Mouse (Mus musculus) layer of hippocampus, adult 8-10 months (tissue): ENCODE data around the gene Trub2. TPM values are rescaled to one million over a fixed set of nuclear protein-coding genes. Genes with fewer than 3 reads are reported as not detected.
"Not testable (repeated sequence)": the region's sequence is repeated elsewhere in the genome, so short reads cannot be mapped to it uniquely, and the experiment has no call there.

Source experiments
- DNase-seq, 2 experiments: peaks; one replicate each; pipeline ENCODE4 v3.0.0; 2022; ENCODE audit warnings: low spot score in 2 of 2
- total RNA-seq, 4 experiments: library from RNA; stranded (reverse); gene quantifications; 2 replicates each; pipeline ENCODE4 v1.2.4; 2022

Gene Trub2
- total RNA-seq, 4 experiments from 2014 or later: 39.3 to 53.1 (median 51.4) TPM

DNA sequence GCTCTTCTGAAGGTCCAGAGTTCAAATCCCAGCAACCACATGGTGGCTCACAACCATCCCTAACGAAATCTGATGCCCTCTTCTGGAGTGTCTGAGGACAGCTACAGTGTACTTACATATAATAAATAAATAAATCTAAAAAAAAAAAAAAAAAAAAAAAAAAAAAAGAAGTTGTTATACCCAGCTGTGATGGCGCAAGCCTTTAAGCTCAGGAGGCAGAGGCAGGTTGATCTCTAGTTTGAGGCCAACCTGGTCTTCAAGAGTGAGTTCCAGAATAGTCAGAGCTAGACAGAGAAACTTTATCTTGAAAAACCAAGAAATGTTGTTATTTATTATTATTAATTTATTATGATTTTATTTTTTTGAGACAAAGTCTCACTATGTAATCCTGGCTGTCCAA is 7.0 kb downstream of the Trub2 start:
- not testable (repeated sequence) for DNase-seq

DNA sequence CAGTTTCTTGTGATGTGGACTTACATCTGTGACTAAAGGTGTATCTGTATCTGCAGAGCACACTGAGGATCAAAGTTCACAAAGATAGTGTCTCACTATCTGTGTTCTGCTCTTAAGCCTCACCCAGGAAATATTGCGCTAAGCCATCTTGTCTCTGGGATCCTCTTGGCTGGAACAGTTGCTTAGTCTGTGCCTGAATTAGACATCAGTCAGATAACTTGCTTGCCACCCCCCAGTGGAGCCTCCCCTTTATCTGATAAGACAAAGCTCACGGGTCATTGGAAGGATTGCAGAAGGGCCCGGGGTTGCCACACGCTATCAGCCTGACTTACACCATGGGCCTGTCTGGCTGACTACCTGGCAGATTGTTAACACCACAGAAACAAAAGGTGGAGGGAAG is 15.0 kb downstream of the Trub2 start:
- no peak for DNase-seq

DNA sequence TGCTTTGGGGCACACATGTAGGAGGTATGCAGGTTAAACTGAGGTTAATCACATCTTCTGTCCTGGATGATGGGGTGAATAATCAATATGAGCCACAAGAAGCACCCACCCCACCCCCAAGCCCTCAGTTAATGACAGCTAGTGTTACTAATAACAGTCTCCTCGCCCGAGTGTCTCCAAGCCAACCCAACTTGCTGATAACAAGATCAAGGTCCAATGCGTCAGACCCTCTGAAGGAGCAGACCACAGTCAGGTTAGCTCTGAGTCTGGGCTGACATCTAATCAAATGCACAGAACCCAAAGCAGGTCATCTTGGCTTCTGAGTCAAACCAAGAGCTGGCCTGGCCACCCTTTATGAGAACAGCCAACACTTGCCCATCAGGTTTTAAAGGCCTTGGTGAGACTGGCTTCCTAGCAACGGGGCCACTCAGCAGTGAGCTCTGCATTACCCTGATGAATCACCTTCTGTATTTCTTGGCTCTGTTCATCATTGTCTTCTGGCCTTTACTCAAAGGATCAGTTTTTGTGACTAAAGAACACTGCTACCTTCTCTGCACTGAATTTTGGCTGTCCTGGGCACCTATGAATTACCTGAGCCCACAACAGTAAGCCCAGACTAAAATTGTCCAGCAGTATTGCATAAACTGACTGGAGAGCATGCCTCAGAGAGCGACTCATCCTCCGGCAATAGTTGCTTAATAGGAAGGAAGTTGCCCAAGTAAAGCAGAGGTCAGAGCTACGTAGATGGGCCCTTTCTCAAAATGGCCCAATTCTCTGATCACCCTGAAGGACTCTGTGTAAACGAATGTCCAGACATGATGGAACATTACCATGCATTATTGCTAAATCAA is 16.5 kb downstream of the Trub2 start:
- DNase-seq: no peak

DNA sequence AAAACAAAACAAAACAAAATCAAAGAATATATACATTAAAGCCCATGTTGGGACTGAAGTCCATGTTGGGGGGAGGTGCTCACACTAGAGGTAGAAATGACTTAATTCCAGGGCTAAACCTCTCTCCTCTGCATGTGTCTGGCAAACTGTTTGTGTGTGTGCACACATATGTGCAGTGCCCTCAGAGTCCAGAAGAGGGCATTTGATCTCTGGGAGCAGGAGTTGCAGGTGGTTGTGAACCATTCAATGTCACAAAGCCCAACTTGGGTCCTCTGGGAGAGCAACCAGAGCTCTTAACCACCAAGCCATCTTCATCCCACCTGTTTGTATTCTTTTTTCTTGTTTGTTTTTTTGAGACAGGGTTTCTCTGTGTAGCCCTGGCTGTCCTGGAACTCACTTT is 18.1 kb downstream of the Trub2 start:
- DNase-seq: no peak

DNA sequence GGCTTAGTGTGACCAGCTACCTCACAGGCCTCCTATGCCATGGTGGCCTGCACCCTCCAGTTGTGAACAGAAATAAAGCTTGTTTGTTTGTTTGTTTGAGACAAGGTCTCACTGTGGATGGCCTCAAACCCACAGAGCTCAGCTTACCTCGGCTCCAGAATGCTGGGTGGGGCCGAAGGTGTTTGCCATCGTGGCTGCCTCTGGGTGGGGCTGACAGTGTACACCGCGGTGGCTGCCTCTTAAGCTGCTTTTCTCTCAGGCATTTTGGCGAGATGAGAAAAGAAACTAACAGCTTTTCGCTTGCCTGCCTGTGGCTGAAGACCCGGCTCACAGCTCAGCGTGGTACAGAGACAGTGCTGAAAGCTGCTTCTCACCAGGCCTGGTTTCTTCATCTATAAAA is 19.4 kb downstream of the Trub2 start:
- no peak for DNase-seq

DNA sequence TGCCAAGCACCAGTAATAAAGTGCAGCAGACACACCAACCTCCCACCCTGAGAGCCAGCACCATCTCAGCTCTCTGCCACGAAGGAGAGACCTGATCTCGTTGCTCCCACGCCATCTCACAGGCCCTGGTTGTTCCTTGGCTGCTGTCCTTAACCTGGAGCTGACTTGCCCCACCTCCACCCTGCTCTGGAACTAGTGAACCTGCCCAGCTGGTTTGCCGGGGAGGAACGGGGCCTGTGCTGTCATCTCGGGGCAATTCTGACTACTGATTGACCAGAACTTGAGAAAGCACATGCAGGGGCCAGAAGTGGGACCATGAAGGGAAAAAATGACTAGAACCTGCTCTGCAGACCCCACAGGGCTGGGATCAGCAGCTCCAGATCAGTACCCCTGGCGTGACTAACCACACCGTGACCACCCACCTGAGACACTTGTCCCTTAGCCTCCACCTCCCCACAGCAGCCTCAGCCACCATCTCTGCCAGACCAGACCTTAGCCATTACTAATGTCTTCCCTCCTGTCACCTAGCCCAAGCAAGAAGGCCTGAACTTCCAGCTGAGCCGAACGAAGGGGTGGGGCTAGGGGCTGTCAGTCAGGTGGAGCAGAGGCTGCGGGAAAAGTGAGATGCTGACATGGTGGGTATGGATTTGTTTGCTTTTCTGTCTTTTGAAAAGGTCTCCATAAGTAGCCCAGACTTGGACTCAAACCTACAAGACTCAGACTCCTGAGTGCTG is 20.2 kb downstream of the Trub2 start:
- DNase-seq: no peak

DNA sequence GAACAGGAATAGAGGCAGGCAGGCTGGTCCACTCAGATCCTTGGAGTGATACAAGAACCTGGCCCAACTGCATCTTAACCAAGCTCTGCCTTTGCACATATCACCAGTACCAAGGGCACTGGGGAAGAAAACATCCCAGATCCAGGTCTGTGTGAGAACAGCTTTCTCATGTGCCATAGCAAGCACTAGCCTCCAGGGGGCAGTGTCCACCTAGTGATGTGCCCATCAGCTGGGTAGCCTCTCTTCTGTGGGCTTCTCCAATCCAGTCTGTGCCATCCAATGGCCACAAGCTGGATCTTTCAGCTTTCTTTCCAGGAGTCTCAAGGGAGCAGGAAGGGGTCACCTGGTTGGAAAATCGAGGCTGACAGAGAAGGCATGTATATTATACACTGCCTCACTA is 23.5 kb downstream of the Trub2 start:
- peak in 1 of 2 experiments; percentile 60 for DNase-seq

DNA sequence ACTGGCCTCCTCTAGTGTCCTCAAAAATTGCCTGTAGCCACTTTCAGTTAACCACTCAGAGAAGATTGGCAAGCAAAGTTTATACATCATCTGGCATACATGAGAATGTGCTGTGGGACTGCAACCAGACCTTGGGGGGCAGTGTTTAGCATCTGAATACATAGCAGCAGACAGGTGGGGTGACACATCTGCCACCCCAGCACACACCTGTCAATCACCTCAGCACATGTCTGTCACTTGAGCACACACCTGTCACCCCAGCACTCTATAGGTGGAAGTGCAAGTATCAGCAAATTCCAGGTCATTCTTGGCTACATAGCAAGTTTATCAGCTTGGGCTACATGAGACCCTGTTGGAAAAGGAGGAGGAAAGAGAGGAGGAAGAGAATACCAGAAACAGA is 32.6 kb downstream of the Trub2 start:
- DNase-seq: no peak

DNA sequence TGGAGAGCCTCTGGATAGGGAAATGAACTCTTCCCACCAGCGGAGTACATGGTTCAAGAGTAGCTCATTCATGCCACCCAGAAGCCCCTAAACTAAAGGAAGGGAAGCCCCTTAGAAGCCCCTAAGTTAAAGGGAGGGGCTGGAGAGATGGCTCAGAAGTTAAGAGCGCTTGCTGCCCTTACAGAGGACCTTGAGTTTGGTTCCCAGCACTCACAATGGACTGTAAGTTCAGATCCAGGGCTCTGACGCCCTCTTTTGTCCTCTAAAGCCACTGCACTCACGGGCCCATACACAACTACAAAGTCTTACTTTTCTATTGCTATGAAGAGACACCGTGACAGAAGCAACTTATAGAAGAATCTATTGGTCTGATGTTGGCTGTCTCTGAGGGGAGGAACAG is 35.9 kb downstream of the Trub2 start:
- no peak for DNase-seq

DNA sequence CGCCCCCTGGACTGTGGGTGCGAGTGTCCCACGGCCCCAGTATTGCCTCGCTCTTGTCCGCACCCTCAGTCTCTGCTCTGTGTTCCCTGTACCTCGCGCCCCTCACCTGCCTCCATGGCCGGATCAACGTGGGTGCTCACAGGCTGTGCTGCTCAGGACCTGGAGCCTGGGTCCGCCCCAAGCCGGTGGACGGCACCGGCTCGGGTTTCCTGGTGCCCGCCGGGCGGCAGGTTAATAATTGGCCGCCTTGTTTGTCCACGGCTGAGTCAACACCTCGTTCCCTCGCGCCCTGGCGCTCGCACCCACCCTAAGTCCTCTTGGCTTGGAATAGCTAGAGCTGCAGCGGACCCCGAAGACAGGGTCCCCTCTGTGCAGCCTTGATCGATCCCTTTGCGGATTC is 36.8 kb downstream of the Trub2 start, which contains the start of gene Gm13420:
Gene Gm13420 (minus strand): TSS at position 189 of the 400 bp plus-strand sequence.
- no peak for DNase-seq

DNA sequence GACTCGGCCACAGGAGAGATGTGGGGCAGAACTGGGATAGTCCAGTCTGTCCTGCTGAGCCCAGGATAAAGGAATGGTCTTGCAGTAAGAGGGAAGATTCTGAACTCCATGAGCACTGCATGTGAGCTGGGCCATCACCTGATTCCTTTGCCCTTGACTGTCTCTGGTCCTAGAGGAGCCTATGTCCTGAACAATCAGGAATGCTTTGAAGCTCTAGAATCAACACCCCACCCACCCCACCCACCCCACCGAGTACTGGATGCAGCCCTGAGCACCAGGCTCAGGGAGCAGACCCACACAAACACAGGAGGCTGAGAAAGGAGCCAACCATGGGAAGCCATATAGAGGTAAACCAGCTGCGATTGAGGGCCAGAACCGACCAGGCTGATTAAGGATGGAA is 39.8 kb downstream of the Trub2 start:
- no peak for DNase-seq

DNA sequence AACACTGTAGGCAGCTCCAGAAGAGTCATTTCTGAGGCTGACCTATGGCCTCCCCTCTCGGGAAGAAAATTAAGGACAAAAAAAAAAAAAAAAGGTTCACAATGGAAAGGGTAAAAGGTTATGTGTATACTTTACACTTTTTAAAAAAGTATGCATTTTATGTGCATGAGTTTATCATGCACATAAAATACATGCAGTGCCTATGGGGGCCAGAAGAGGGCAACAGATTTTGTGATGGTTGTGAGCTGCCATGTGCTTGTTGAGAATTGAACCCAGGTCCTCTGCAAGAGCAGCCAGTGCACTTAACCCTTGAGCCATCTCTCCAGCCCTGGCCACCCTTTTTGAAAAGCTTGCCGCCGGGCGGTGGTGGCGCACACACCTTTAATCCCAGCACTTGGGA is 40.5 kb downstream of the Trub2 start:
- no peak for DNase-seq

DNA sequence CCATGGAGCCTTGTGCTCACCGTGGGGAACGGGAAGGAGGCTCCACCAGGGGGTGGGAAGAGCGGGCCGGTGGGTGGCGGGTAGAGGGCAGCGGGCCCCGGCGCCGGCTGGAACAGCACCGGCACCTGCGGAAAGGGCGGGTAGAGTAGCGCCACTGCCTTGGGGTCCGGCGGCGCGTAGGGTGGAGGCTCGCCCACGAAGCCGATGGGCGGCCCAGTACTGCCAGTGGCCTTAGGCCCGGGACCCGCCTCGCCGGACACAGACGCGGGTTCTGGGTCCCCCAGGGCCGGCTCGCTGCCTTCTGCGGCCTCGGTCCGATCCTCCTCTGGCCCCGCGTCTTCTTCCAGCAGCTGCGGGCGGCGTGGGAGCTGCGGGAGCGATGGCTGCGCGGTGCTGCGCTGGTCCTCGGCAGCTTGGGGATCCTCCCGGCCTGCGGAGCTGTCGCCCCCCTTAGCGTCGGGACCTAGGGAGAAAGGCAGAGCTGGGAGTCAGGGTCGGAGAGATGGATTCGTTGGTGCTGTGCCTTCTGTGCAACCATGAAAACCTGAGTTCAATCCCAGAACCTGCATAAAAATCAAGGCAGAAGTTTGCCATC is 41.0 kb downstream of the Trub2 start:
- no peak for DNase-seq

DNA sequence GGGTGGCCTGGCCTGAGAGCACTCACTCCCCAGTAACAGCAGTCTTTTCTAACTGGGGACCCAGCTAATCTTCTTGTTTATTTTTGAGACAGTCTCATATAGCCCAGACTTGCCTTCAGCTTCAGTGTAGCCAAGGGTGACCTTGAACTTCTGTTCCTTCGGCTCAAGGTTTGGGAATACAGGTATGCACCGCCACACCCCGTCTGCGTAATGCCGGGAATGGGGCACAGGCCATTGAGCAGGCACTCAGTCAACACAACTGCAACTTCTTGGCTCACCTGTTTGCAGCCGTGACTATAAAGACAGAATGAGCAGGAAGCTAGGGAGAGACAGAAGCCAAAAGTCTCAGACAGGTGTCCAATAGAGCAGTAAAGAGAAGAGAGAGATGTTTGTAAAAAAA is 44.0 kb downstream of the Trub2 start:
- no peak for DNase-seq

DNA sequence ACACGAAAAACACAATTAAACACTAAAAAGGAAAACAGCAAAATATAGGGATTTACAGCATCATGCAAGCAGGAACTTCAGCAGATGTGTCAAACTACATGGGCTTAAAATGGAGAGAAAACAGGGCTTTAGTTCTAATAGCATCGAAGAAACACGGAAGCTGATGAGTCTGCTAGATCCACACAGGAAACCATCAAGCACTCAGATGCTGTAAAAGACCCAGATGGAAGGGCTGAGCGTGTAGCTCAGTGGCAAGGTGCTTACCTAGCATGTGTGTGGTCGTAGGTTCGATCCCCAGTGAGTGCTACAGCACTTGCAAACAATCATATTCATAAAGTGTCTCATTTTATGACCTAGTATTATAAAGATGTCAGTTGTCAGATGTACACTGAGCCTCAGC is 47.1 kb downstream of the Trub2 start:
- DNase-seq: peak in 1 of 2 experiments; percentile 22

DNA sequence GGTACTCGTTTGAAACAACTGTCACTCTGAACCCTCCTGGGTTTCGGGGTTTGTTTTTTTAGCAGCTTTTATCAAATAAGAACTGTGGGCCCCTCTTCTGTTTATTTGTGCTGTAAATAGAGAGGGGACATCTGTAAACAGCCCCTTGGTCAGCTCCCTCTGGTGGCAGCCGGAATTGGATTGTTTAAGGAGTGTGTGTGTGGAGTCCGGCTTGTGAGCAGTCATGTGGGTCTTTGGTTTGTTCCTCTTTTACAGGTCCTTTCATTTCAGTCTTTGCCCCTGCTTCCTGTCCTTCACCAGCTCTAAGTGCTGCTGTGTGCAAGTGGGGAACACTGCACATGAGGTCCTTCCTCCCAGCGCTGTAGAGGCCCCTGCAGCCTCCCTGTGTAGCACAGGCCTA is 48.9 kb downstream of the Trub2 start:
- DNase-seq: no peak

DNA sequence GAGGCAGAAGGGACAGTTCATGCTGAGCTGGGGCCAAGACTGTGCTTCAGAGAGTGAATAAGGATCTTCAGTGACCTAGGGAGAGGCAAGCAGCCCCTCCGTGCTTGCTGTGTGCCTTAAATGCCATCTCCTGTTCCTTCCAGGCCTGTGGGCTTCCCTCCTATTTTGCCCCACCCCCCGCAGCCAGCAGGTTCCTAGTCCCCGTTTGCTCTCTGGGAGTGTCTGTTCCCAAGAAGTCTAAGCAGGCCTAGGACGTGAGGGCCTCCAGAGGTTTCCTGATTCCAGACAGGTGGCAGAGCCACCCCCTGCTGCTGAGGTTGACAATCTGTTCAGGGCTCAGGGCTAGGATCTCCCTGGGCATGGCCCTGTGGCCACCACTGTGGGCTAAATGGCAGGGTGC is 49.5 kb downstream of the Trub2 start:
- no peak for DNase-seq

DNA sequence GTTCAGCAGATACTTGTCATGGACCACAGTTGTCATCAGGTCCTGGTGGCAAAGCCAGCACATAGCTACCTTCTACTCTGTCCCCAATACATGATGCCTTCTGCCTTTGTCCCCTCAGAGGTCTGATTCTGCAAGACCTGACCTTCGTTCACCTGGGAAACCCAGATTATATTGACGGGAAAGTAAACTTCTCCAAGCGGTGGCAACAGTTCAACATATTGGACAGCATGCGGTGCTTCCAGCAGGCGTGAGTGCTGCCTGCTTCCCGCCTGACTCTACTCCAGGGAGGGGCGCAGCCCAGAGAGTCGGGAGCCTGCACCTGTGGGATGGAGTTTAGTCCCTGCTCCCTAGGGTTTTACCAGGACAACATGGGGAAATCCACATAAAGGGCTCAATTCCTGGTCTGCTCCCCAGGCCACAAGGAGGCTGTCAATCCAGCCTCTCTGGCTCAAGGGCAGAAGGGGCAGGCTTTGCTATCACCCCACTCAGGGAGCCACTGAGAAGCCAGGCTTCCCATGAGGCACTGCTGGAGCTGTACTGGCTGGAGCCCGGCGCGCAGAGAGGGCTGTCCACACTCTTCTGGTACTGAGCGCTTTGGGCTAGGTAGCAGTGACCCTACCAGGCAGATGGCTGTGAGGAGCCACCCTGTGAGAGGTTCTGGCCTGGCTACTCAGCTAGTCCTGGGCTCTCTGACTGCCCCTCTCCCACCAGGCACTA is 50.9 kb downstream of the Trub2 start:
- DNase-seq: no peak

DNA sequence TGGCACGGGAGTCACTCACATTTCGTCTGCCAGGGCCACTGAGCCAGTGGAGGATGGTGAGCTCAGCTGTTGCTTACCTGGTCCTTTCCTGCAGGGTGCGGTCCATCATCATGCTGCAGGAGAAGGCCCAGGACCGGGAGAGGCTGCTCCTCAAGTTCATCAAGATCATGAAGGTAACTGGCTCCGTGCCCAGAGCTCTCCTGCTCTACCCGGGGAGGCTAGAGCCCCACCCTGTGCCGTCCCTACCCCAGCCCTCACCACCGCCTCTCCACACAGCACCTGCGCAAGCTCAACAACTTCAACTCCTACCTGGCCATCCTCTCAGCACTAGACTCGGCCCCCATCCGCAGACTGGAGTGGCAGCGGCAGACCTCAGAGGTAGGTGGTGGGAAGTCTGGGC is 52.6 kb downstream of the Trub2 start:
- DNase-seq: no peak

DNA sequence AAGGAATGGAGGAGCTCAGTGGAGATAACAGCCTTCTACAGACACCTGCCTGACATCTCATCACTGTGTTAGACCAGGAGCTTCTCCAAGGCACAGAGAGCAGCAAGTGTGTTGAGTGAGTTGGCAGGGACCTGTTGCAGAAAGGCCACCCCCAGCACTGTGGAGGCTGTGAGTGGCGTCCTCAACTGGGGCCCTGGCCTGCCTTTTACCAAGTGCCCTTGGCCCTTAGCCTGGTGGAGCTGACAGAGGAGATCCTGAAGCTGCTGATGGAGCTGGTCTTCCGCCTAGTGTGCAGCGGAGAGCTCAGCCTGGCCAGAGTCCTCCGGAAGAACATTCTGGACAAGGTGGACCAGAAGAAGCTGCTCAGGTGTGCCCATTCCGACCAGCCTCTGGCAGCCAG is 55.0 kb downstream of the Trub2 start:
- DNase-seq: no peak

DNA sequence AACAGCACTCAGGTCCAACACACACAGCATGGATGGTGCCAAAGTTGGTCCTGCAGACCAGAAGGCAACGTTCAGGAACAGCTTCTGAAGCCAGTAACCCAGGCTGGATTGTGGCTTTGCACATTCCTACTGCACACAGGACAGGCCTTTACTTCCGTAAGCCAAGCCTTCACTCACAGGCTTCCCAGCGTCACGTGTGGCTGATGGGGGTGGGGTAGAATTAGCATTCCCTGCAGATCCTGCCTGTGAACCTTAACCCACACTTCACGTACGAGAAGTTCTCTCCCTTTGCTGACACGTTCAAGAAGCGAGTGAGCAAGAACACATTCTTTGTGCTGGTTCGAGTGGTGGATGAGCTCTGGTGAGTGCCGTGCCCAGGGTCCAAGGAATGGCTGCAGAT is 55.7 kb downstream of the Trub2 start:
- no peak for DNase-seq

DNA sequence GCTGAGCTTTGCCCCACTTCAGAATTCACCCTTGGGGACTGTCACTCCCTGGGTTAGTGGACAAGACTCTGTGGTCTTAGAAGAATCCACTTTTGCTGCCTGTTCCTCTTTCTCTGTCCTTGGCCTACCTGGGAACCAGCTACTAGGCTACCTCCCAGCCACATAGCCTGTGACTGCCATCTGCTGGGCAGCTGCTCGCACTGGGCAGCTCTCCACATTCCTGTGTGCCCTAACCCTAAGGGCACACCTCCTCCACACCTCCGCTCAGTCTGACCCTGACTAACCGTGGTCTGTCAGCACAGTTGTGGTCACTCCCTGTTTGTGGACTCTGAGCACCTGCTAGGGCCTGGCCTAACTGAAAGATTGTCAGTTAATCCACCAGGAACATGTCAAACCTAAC is 56.8 kb downstream of the Trub2 start:
- DNase-seq: no peak
